Mouse (Mus musculus): ENCODE data around the gene Gm35549.

DNA sequence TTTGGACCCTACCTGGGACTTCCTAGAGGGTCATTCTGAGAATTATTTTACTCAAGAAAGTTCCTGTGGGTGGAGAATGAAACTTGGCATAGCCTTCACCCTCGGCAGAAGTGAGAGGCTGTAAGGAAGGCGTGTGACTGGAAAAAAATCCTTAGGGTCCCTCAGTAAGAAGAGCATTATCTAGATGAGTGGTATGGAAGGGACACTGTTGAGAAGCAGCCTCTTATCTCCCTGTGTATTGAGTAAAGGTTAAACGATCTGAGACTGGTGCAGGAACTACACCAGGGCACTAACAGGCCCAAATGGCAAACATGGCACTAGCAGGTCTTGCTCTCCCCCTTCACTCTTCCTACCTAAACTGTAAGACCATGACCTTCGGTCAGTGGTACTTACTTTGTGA lies 22.4 kb upstream of the Gm35549 start:
- TF ChIP-seq POLR2A (IDR thresholded peaks at IDR 0.05; ENCODE audit: borderline replicate concordance, control insufficient read depth, low read depth, low read length) (no peak), CTCF (IDR thresholded peaks at IDR 0.05; ENCODE audit: control insufficient read depth, insufficient read depth, low read length) (no peak)
